Mouse (Mus musculus) myocyte (in vitro differentiated cells): ENCODE measurements around the gene Sec61a1.

Experiments used
- CEBPB ChIP-seq: IDR thresholded peaks from 2 replicates; pipeline ENCODE4 v1.6.1; 2011; ENCODE audit warnings: mild to moderate bottlenecking, moderate library complexity; ENCODE audit not compliant: poor library complexity, insufficient read depth, severe bottlenecking
- MAX ChIP-seq: IDR thresholded peaks from one replicate; pipeline ENCODE4 v1.6.1; 2011; ENCODE audit warnings: low read depth, mild to moderate bottlenecking, control low read depth
- MYOG ChIP-seq, 3 experiments: IDR thresholded peaks; one replicate each; pipeline ENCODE4 v1.6.1; 2011; ENCODE audit warnings: control low read depth in 2 of 3, low read depth in 2 of 3, mild to moderate bottlenecking in 2 of 3; ENCODE audit not compliant: insufficient read length in 2 of 3, control insufficient read depth in 1 of 3, insufficient read depth in 1 of 3
- POLR2A ChIP-seq: IDR thresholded peaks from one replicate; pipeline ENCODE4 v1.6.1; 2011; ENCODE audit warnings: low read depth, mild to moderate bottlenecking, control low read depth, moderate library complexity; ENCODE audit not compliant: insufficient read length

- TF ChIP-seq MAX (no peak), CEBPB (no peak), POLR2A (no peak), MYOG (IDR thresholded peaks at IDR 0.05; ENCODE audit: control insufficient read depth in 1 of 3, insufficient read depth in 1 of 3, insufficient read length in 2 of 3, low read depth in 2 of 3) (no peak)
These were observed 35.6 kb downstream of the Sec61a1 start for GRCm38 (mm10) chr6:88483111-88483510.
